Mouse (Mus musculus): ENCODE results near the gene Jph4.

Gene Jph4

DNA sequence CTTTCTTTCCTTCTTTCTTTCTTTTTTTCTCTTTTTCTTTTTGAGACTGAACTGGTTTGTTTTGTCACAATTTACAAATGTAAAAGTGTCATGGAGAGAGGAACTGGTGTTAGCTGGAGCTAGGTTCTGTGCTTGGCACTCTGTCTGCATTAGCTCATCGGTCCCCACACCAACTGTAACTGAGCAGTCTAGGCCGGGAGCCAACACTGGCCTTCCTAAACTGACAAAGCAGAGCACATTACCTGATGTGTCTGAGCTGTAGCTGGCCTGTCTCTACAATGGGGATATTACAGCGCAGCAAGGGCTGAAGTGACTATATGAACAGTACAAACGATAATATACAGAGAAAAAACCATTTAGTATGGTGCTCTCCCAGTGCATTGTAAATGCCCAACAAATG lies 2.1 kb upstream of the Jph4 start:
- DNase-seq (ENCODE audit: low read depth, low spot score) = peak; percentile 45

DNA sequence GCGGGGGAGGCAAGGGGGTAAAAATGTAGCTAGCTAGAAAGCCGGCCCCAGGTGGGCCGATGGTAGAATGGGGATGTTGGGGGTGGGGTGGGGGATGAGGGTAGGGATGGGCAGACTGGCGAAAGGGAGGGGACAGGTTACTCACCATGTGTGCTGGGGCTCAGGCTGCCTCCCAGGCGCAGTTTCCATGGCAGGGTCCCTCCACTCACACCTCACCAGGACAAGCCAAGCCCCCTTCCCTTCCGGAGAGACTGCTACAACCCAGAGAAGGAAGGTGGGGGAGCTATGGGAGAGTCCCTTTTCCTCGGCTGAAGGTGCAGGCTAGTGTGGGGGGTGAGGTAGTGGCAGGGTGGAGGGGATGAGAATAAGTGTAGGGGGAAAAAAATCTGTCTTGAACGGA lies 889 bp downstream of the Jph4 start:
- no peak for DNase-seq (ENCODE audit: low read depth, low spot score)

DNA sequence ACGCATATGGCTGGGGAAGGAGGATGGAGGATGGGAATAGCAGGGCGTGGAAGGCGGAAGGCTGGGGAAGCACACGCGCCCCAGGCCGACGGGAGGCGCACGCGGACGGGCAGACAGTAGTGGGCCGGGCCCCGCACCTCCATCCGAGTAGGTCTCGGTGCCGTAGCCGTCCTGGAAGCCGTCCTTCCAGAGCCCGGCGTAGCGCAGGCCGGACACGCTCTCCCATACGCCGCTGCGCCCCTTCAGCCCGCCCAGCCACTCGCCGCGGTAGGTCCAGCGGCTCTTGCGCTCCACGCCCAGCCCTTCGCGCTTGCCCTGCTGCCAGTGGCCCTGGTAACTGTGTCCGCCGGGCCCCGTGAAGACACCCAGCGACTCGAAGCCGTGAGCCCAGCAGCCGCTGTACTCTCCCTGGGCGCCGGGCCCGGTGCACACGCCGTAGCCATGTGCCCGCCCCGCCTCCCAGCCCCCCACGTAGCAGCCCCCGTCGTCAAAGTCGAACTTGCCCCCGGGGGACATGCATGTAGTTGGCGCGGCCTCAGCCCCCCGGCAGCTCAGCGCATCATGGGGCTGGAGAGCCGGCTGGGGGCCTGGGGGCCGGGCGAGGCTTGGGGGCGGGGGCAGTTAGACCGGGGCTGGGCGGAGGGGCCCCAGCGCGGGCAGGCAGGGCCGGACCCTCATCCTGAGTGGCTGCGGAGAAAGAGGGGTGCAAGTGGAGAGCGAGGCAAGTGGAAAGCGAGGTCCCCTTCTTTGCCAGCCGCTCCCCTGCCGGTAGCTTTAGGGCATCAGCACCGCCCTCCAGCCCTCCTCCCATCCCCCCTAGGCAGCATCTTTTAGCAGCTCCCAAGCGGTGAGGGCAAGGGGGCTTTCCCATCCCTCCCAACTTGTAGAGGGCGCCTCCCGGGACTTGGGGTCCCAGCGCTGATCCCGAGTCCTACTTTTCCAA lies 1.7 kb downstream of the Jph4 start:
- DNase-seq (ENCODE audit: low read depth, low spot score) = no peak

DNA sequence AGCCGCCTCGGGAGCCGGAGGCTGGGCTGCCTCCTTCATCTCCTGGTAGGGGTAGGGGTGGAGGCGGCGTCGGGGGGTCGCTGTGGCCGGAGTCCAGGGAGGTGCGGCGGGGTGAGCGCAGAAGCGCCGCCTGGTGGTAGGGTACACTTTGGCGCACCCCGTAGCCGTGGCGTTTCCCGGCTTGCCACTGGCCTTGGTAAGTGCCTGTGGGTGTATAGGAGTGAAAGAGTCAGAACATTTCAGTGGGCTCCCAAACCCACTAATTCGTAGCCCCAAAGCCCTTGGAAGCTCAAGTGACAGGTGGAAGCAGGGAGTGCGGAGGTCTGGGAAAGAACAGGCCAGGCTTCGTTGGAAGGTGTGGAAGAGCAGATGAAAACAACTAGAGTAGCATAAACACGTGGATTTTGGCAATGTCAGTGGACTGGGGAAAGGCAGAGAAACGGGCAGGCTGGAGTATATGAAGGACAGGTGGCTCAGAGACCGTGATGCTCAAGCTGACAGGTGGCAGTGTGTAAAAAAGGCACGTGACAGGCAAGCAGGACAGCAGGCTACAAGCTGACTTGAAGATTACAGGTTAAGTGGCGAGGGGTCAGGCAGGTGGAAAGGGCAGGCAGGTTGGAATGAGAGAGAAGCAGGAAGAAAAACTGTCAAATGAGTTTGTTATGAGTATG lies 2.6 kb downstream of the Jph4 start:
- no peak for DNase-seq (ENCODE audit: low read depth, low spot score)

DNA sequence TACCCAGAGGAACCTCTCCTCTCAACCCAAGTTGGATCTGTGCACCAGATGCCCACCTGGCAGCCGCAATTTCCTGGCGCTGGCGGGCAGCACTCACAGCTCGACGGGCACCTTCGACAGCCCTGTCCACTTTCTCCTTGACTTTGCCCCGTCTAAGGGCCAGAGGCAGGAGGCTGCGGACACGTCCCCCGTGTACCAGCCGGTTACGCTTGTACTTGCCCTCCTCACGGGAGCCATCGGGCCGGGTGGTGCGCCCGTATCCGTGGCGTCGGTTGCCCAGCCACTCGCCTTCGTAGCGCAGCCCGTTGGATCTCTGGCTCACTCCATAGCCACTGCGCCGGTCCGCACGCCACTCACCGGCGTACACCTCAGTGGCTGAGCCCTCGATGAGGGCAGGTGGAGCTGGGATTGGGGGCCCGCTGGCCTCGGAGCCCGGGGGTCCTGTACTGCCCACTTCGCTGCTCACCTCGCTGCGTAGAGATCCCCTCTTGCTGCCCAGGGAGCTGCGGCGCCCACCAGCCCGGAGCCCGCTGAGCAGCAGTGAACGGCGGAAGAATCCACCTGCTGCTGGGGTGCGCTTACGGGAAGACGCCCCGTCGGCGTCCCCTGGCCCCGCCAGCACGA lies 3.3 kb downstream of the Jph4 start:
- DNase-seq (ENCODE audit: low read depth, low spot score) = no peak

DNA sequence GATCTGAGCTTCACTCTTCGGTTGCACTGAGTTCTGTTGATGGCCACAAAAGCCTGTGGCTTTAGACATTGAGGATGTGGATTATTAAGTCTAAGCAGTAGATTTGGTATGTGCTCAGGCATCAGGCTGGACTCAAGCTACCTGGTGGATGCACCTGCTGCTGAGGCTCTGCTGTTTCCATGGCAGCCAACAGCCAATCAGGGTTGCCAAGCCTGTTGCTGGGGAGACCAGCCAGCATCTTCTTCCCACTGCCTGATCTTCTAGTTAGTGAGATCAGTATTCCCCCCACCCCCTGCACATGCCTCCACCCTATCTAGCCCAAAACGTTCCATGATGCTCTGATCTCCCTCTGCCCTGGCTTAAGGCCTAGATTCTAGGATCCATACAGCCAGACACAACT lies 5.0 kb downstream of the Jph4 start:
- no peak for DNase-seq (ENCODE audit: low read depth, low spot score)

DNA sequence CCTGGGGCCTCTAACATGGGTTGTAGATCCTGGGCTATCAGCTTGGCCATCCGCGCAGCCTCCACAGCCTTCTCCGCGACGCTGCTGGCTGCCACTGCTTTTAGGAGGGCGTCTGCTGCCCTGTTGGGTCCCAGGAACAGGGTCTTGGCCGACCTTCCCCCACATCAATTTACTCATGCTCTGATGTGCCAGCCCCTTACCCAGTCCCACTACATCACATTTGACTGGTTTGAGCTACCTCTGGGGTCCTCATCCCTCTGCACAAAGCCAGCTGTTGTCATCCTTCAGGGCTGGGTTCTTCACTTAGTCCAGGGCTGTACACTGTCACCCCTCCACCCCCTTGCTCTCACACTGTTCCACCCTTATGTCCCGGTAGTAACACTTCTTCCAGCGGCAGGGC lies 6.7 kb downstream of the Jph4 start:
- no peak for DNase-seq (ENCODE audit: low read depth, low spot score)

DNA sequence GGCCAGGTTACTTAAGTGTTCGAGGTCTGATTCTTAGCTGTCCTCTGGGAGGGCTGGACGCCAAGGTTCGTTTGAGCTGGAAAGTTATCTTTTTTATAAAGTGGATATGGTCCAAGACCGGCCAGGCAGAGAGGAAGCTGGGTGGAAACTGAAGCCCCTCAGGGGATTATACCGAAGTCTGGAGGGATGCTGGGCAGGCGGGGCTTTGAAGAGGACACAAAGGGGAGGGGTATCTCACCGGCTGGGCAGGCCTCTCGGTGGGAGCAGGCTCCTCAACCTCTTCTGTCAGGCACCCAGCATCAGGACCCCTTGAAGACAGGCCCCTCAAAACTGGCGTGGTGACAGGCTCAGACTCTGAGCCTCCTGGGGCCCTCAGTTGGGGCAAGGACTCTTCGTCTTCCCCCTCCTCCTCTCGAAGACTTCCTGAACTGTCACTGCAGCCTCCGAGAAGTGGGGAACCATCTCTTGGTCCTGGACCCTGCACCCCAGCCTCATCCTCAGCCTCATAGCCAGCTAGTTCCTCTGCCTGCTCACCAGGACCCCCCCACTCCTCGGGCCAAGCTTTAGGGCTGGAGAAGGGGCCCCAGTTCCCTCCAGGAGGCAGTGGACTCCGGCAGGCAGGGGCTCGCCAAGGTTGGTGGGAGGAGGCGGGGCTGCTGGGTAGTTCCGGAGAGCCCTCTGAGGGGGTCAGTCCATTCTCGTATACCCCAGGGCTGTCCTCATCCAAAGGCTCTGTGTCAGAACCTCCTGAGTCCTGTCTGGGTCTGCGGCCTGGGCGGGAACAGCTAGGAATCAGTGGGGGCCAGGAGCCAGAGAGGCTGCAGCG lies 7.5 kb downstream of the Jph4 start:
- no peak for DNase-seq (ENCODE audit: low read depth, low spot score)

DNA sequence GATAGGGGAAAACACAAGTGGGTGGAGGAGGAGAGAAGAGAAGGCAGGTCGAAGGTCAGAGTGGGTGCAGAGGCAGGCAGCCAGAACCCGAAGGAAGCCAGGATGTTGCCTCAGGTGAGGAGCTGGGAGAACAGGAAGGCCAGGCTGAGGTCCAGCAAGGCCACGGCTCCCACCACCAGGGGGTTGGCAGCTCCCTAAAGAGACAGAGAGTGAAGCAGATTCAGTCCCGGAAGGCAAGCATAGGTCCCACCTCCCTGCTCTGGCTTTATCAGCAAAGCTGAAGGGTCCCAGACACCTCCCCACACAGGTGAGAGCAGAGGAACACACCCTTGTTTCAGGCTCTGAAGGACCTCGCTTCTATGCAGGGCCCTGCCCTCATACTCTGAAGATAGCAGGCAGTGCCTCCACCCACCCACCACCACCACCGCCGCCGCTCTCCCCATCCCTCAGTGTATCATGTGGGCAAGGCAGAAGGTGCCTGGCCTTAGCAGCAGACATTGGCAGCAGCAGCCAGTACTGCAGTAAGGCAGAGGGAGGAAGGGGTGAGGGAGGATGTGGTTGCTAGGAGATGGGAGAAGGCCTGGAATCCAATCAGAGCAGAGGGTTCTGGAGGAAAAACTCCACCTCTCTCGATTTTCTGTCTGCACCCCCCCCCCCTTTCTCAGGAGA lies 8.4 kb downstream of the Jph4 start:
- no peak for DNase-seq (ENCODE audit: low read depth, low spot score)

DNA sequence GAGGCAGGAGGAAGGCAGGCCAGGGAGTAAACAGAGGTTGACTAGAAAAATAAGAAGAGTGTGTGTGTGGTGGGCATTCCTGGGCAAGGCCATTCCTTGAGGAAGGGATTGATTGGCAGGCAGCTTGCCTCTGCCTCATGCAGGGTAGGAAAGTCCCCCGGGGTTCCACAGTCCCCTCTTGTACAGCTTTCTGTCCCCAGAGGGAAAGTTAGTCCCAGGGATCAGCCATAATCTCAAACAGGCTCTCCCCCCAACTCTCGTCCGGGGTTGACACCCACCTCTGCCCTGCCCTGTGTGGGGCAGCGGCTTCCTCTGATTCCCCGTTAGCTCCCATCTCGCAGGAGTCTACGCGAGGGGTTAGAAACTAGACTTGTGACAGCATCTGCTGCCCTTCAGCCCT lies 9.7 kb downstream of the Jph4 start:
- DNase-seq (ENCODE audit: low read depth, low spot score) = no peak

DNA sequence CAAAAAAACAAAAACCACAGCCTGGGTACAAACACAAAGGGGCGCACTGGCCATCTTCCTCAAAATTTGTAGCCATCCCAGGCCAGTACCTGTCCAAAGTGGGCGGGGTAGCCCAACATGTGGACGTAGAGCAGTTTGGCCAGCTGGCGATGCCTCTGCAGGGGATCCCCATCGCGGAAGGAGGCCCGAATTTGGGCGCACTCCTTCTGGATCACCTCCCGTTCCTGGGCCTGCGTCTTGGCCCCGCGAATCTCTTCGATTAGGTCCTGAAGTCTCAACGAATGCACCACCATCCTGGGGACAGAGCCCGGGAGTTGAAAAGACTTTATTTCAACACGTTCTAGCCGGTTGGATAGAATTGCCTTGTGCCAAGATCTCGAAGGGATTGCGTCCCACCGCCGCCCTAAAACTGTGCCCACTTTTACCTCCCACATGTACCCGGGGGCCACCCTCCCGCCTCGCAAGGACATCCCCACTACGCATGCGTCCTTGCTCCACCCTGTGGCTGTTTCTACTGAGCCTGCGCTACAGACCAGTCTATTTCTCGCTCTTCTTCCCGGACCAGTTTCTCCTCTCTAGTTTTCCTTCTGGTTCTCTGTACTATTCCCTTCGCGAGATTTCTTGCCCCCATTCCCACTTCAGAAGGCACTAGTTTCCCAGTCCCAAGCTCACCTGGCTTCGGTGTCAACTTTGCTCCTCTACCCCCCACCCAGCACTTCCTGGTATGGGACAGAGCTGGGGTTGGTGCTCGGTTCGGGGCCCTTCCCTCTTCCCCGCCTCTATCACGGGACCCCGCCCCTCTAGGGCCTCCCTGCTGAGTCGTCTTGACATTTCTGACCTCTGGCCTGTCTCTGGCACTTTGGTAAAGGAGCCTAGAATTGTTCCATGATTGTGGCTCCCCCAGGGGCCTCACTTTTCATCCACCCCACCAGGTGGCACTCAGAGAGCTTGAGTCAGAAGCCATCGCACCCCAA lies 10.6 kb downstream of the Jph4 start, which contains the start of gene Ap1g2:
Ap1g2 (minus strand) TSS at position 758 of the 974 bp plus-strand sequence.
- peak; percentile 80 for DNase-seq (ENCODE audit: low read depth, low spot score)

DNA sequence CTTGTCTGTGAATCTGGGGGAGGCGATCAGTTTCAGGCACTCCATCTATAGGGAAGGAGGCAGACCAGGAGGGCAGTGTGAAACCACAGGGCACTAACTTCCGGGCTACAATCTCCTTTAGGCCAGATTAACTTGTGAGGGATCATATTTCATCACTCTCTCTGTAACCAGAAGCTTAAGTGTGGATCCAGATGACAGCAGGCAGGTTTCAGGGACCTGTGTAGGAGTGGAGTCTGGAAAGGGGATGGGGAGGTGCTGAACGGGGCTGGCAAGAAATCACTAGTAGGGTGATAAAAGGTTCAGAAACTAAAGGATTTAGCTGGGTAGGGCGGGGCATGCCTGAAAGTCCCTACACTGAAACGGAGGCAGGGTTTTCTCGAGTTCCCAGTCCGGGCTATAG lies 11.3 kb downstream of the Jph4 start:
- DNase-seq (ENCODE audit: low read depth, low spot score) = no peak

DNA sequence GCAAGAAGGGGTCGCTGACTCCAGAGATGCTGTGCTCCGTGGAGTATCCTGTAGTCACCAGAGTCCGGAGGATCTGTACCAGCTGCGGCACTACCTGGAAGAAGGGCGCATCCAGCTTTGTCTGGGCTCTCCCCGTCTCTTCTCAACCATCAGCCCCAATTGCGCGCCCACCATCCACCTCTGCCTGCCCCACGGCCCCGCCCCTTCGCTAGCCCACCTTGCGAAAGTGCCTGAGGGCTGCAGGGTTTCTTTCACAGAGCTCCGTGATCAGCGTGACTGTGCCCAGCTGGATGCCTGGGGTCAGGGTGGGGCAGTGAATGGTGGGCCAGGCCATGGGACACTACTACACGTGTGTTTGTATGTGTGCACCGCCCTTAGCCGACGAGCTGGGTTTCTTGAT lies 12.4 kb downstream of the Jph4 start:
- DNase-seq (ENCODE audit: low read depth, low spot score) = no peak

DNA sequence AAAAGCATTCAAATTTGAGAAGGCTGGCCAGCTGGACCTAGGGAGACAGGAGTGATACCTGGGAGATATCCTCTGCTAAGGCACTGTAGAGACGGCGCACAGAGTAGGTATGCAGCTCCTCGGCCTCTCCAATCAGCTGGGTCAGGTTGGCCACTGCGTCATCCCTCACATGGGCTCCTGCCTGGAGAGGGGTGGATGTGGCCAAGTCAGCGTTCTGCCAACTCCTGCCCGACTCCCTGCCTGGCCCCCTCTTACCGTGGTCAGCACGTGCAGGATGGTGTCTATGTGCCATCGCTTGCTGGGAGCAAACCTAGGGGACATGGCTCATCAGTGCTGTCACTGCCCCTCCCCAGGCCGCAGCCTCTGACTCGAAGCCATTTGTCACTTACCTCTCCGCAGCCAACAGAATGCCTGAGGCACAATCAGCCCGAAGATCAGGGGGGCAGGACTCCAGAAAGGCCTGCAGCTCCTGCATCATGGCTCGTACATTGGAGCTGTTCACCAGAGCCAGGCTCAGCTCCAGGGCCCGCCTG lies 14.4 kb downstream of the Jph4 start:
- no peak for DNase-seq (ENCODE audit: low read depth, low spot score)

DNA sequence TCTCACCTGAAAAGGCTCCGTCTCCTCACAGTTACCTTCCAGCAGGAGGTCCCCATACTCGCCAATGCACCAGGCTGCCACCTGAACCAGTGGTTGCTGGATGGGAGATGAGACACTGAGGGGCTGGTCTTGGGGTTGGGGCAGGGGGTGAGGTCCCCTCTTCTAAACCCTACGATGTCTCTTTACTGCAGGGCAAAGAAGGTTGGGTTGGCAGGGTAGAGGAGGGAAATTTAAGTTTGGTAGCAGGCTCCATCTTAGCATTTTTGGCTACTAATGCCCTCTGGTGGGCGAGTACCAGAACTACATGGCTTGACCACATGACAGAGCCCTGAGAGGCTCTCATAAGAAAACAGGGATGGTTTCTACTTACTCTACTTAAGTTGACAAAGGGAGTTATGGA lies 15.1 kb downstream of the Jph4 start:
- no peak for DNase-seq (ENCODE audit: low read depth, low spot score)

DNA sequence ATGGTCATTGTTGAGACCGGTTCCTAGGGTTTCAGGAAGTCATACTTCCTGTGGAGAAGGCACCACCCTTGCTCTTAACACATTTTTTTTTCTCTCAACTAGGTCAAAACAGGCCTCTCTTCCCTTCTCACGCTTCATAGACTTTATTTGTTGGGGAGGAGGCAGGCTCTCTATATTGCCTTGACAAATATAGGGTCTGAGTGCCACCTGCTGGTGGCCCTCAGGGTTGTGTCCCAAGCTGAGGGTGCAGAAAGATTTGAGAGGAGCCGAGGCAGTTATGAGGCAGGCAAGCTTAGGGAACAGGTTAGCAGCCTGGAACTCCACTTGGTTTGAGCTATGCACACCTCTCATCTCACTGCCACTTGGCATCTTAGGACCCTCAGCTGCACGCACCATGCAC lies 18.7 kb downstream of the Jph4 start:
- no peak for DNase-seq (ENCODE audit: low read depth, low spot score)

DNA sequence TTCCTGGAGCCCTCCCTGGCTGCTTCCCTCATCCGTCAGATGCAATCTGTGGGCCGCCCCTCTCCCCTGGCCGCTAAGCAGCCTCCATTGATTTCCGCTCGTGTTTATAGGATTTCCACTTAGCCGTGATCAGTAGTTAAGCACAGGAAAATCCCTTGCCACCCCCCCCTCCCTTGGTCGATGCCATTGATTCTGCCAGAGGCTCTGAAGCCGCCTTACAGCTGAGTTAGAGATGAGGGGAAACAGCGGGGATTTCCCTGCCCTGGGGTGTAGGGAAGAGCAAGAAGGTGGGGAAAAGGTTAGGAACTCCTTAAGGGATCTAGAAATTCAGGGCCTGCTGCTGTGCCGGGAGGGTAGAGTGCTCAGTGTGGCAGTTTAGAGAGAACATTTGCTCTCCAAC lies 19.1 kb downstream of the Jph4 start:
- DNase-seq (ENCODE audit: low read depth, low spot score) = no peak

DNA sequence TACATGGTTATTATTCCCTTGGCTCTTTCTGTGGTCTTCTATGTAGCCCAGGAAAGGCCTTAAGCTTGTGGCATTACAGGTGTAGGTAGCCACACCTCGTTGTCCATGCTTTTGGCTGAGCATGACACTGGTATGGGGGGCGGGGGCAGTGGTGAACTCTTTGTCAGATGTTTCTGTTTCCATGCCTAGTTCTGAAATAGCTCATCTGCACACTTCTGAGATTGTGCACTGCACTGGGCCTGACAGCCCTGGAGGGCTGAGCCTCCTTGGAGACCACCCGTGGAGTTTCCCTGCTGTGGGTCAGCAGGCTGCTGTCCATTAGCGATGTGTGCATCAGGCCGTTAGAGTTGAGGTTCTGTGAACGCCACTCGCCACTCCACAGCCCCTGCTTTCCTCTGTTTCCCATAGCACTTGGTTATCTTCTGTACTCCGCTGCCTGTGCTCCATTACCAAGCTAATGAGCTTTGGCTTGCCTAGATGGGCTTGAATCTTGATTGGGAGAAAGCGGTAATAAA lies 20.1 kb downstream of the Jph4 start:
- DNase-seq (ENCODE audit: low read depth, low spot score) = no peak

DNA sequence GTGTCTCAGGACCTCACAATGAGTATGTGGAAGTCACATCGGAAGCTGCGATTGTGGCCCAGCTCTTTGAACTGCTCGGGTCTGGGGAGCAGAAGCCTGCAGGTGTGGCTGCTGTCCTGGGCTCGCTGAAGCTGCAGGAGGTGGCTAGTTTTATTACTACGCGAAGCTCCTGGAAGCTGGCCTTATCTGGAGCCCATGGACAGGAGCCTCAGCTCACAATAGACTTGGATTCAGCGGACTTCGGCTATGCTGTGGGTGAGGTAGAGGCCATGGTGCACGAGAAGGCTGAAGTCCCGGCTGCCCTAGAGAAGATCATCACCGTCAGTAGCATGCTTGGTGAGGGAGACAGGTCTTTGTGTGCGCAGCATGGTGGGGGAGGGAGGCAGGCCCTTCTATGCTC lies 21.1 kb downstream of the Jph4 start:
- no peak for DNase-seq (ENCODE audit: low read depth, low spot score)
